8 mouse cellular contexts compared by ENCODE assay signal in genomic region chr14:56402311-56403071, GRCm38 (mm10). TPM values are rescaled to one million over a fixed set of nuclear protein-coding genes. Genes with fewer than 3 reads are reported as not detected.
A peak's percentile ranks its signal among the peaks of the same experiment; 100 is the strongest.
DNase-seq lines count a peak whose midpoint lies in the region; ATAC-seq and TF ChIP-seq lines count a peak whose summit lies in the region.

TSS of gene Rnf17 (plus strand) at chr14:56402581.

- TF ChIP-seq CTCF in hindbrain, postnatal 0 days (IDR thresholded peaks at IDR 0.05; ENCODE audit: low read depth): no peak

- no peak within 1 kb of the TSS for H3K27ac ChIP-seq in hindbrain, embryonic 10.5 days
- no peak within 1 kb of the TSS for H3K27ac ChIP-seq in hindbrain, postnatal 0 days
- no peak within 1 kb of the TSS for H3K27ac ChIP-seq in limb, embryonic 11.5 days (replicated peaks; ENCODE audit: low read depth, low read length)
- no peak within 1 kb of the TSS for H3K27ac ChIP-seq in neural tube, embryonic 13.5 days (replicated peaks)

- no peaks in the 10 kb centered on the region for H3K9me3 ChIP-seq in hindbrain, embryonic 10.5 days
- no peaks in the 10 kb centered on the region for H3K9me3 ChIP-seq in hindbrain, postnatal 0 days (ENCODE audit: low read length)
- no peaks in the 10 kb centered on the region for H3K9me3 ChIP-seq in limb, embryonic 11.5 days (ENCODE audit: control insufficient read depth, low read length)
- H3K9me3 ChIP-seq in neural tube, embryonic 13.5 days: no peaks in the 10 kb centered on the region

- no peaks in the 10 kb centered on the region for H3K27me3 ChIP-seq in hindbrain, embryonic 10.5 days (ENCODE audit: insufficient read depth, poor library complexity, severe bottlenecking)
- H3K27me3 ChIP-seq in hindbrain, postnatal 0 days (ENCODE audit: insufficient read depth, low read length): no peaks in the 10 kb centered on the region
- H3K27me3 ChIP-seq in limb, embryonic 11.5 days (ENCODE audit: control insufficient read depth, insufficient read depth, low read length): no peaks in the 10 kb centered on the region
- H3K27me3 ChIP-seq in neural tube, embryonic 13.5 days: no peaks in the 10 kb centered on the region

- H3K36me3 ChIP-seq in hindbrain, embryonic 10.5 days: no peaks in the 10 kb centered on the region
- no peaks in the 10 kb centered on the region for H3K36me3 ChIP-seq in hindbrain, postnatal 0 days (ENCODE audit: insufficient read depth, low read length)
- H3K36me3 ChIP-seq in limb, embryonic 11.5 days (ENCODE audit: control insufficient read depth, insufficient read depth, low read length): no peaks in the 10 kb centered on the region
- no peaks in the 10 kb centered on the region for H3K36me3 ChIP-seq in neural tube, embryonic 13.5 days

- no peak for ATAC-seq in hindbrain, postnatal 0 days
- ATAC-seq in common myeloid progenitor, adult 5-6 weeks (replicated peaks; ENCODE audit: low read depth, poor library complexity, severe bottlenecking): peak; percentile 47; the same call in 1 of the 2 replicates
- ATAC-seq in limb, embryonic 11.5 days (ENCODE audit: insufficient number of reproducible peaks, low FRiP score, low TSS enrichment, low read depth): no peak
- ATAC-seq in neural tube, embryonic 13.5 days (ENCODE audit: low read depth): no peak

- H3K9ac ChIP-seq in hindbrain, postnatal 0 days (replicated peaks; ENCODE audit: low read length): no peak within 1 kb of the TSS
- H3K9ac ChIP-seq in limb, embryonic 11.5 days (ENCODE audit: low read length): no peak within 1 kb of the TSS
- H3K9ac ChIP-seq in neural tube, embryonic 13.5 days: no peak within 1 kb of the TSS

- DNase-seq in hindbrain, embryonic 10.5 days (ENCODE audit: low spot score): peak; percentile 7
- no peak for DNase-seq in hindbrain, postnatal 0 days (ENCODE audit: low spot score)
- peak; percentile 30 for DNase-seq in limb, embryonic 11.5 days (ENCODE audit: low spot score)
- no peak for DNase-seq in cerebellum, adult 9-10 months
- DNase-seq in cerebellum, postnatal 14 days: no peak
- DNase-seq in thymus, postnatal 0 days (ENCODE audit: low spot score): no peak

- H3K4me3 ChIP-seq in hindbrain, embryonic 10.5 days: peak within 1 kb of the TSS; percentile 32
- H3K4me3 ChIP-seq in hindbrain, postnatal 0 days (ENCODE audit: low read length): no peak within 1 kb of the TSS
- H3K4me3 ChIP-seq in limb, embryonic 11.5 days (ENCODE audit: low read depth, low read length): no peak within 1 kb of the TSS
- H3K4me3 ChIP-seq in neural tube, embryonic 13.5 days: no peak within 1 kb of the TSS

- whole genome bisulfite sequencing in hindbrain, embryonic 10.5 days: 66% methylated on average over 34 of the region's 34 CpGs
- WGBS in hindbrain, postnatal 0 days: 71% methylated on average over 32 of the region's 34 CpGs
- 66% methylated on average over 34 of the region's 34 CpGs for WGBS in limb, embryonic 11.5 days
- WGBS in neural tube, embryonic 13.5 days: 73% methylated on average over 34 of the region's 34 CpGs

- 0 out of 2 replicates have a peak, but pooled peaks cover 3% of the 10 kb centered on the region for H3K4me1 ChIP-seq in hindbrain, embryonic 10.5 days (replicated peaks)
- H3K4me1 ChIP-seq in hindbrain, postnatal 0 days (ENCODE audit: insufficient read depth, low read length): no peaks in the 10 kb centered on the region
- H3K4me1 ChIP-seq in limb, embryonic 11.5 days (ENCODE audit: control insufficient read depth, insufficient read depth, low read length): no peaks in the 10 kb centered on the region
- H3K4me1 ChIP-seq in neural tube, embryonic 13.5 days (replicated peaks): no peaks in the 10 kb centered on the region

- H3K4me2 ChIP-seq in hindbrain, postnatal 0 days (ENCODE audit: low read depth, low read length): no peak within 1 kb of the TSS
- no peak within 1 kb of the TSS for H3K4me2 ChIP-seq in limb, embryonic 11.5 days (ENCODE audit: low read depth, severe bottlenecking)
- H3K4me2 ChIP-seq in neural tube, embryonic 13.5 days: 0 out of 2 replicates have a peak within 1 kb of the TSS, but pooled peaks have one; percentile 11

RNA-seq across cellular contexts. Expression of gene Rnf17, which starts in this region (rescaled TPM):
- polyA plus RNA-seq in hindbrain, embryonic 10.5 days (2016; fragmentation: Nextera tagmentation; extraction: Ambion mirVana): 1.3 and 2.5 TPM in 2 replicates
- total RNA-seq in hindbrain, postnatal 0 days (2014; rRNA removed): 0.29 TPM in 1 of 2 replicates, not detected in the other
- polyA plus RNA-seq in hindbrain, postnatal 0 days (2015; fragmentation: Nextera tagmentation; extraction: Ambion mirVana): 0.88 and 1.0 TPM in 2 replicates
- total RNA-seq in common myeloid progenitor, adult 5-6 weeks (2017): 10.6 and 13.0 TPM in 2 replicates
- 0.88 and 1.7 TPM in 2 replicates for polyA plus RNA-seq in limb, embryonic 11.5 days (2014; fragmentation: Nextera tagmentation; extraction: Ambion mirVana)
- polyA plus RNA-seq in neural tube, embryonic 13.5 days (2015; fragmentation: Nextera tagmentation; extraction: Ambion mirVana): 0.28 and 0.68 TPM in 2 replicates
- 0.42 and 0.92 TPM in 2 replicates for polyA plus RNA-seq in thymus, postnatal 0 days (2015; fragmentation: Nextera tagmentation; extraction: Ambion mirVana)

Comparison
In these comparisons a context has a peak if more than half of its experiments do, and no peak if none do; other contexts are left out.
1. DNase-seq: peak in hindbrain, embryonic 10.5 days (single experiment) and limb, embryonic 11.5 days (single experiment); none in hindbrain, postnatal 0 days (single experiment), cerebellum, adult 9-10 months (single experiment), cerebellum, postnatal 14 days (0 of 2) and thymus, postnatal 0 days (single experiment).